In genomic region chr9:99575677-99576480, GRCm38 (mm10) we compare ENCODE assay signal across 8 mouse cellular contexts. TPM values are rescaled to one million over a fixed set of nuclear protein-coding genes. Genes with fewer than 3 reads are reported as not detected.
DNase-seq lines count a peak whose midpoint lies in the region; ATAC-seq and TF ChIP-seq lines count a peak whose summit lies in the region.

TSS of gene Dbr1 (plus strand) at chr9:99575799.

- peak within 1 kb of the TSS; percentile 74 for H3K27ac ChIP-seq in heart, embryonic 12.5 days (ENCODE audit: poor library complexity, severe bottlenecking)
- peak within 1 kb of the TSS; percentile 88 for H3K27ac ChIP-seq in kidney, postnatal 0 days
- H3K27ac ChIP-seq in liver, embryonic 11.5 days (ENCODE audit: low read depth, low read length), result peak within 1 kb of the TSS; percentile 76
- peak within 1 kb of the TSS; percentile 81; the same call in 1 of the 2 replicates for H3K27ac ChIP-seq in stomach, embryonic 14.5 days (ENCODE audit: low read length)

- ATAC-seq in erythroblast, adult 5-6 weeks (replicated peaks; ENCODE audit: low FRiP score, poor library complexity, severe bottlenecking), result peak; percentile 98
- peak; percentile 92 for ATAC-seq in heart, embryonic 12.5 days (ENCODE audit: insufficient number of reproducible peaks, low FRiP score)
- peak; percentile 95 for ATAC-seq in kidney, postnatal 0 days (replicated peaks; ENCODE audit: low FRiP score, low read depth)
- peak; percentile 95 for ATAC-seq in liver, embryonic 11.5 days (replicated peaks; ENCODE audit: low FRiP score)
- peak; percentile 92 for ATAC-seq in stomach, embryonic 14.5 days (ENCODE audit: insufficient number of reproducible peaks, insufficient read depth, low FRiP score, low read depth)

- H3K4me3 ChIP-seq in heart, embryonic 12.5 days, result peak within 1 kb of the TSS; percentile 73
- H3K4me3 ChIP-seq in kidney, postnatal 0 days (replicated peaks; ENCODE audit: low read depth, low read length), result peak within 1 kb of the TSS; percentile 92
- peak within 1 kb of the TSS; percentile 88 for H3K4me3 ChIP-seq in liver, embryonic 11.5 days (ENCODE audit: low read depth, low read length)
- peak within 1 kb of the TSS; percentile 87 for H3K4me3 ChIP-seq in stomach, embryonic 14.5 days (ENCODE audit: low read depth, low read length)

- H3K9me3 ChIP-seq in heart, embryonic 12.5 days (replicated peaks), result no peaks in the 10 kb centered on the region
- no peaks in the 10 kb centered on the region for H3K9me3 ChIP-seq in kidney, postnatal 0 days (replicated peaks; ENCODE audit: low read length)
- H3K9me3 ChIP-seq in liver, embryonic 11.5 days (ENCODE audit: control insufficient read depth, low read length), result no peaks in the 10 kb centered on the region
- no peaks in the 10 kb centered on the region for H3K9me3 ChIP-seq in stomach, embryonic 14.5 days (ENCODE audit: control insufficient read depth, low read depth, low read length)

- peaks cover 9% of the 10 kb centered on the region for H3K4me1 ChIP-seq in heart, embryonic 12.5 days (replicated peaks)
- H3K4me1 ChIP-seq in kidney, postnatal 0 days (replicated peaks; ENCODE audit: insufficient read depth, low read length), result peaks cover 3% of the 10 kb centered on the region; the same call in 1 of the 2 replicates
- peaks cover 9% of the 10 kb centered on the region for H3K4me1 ChIP-seq in liver, embryonic 11.5 days (replicated peaks; ENCODE audit: control insufficient read depth, insufficient read depth, low read length)
- peaks cover 4% of the 10 kb centered on the region; the same call in 1 of the 2 replicates for H3K4me1 ChIP-seq in stomach, embryonic 14.5 days (ENCODE audit: control insufficient read depth, insufficient read depth, low read length)

- peaks cover 3% of the 10 kb centered on the region; the same call in 1 of the 2 replicates for H3K27me3 ChIP-seq in heart, embryonic 12.5 days (replicated peaks)
- no peaks in the 10 kb centered on the region for H3K27me3 ChIP-seq in kidney, postnatal 0 days (ENCODE audit: insufficient read depth, low read length)
- H3K27me3 ChIP-seq in liver, embryonic 11.5 days (replicated peaks; ENCODE audit: control insufficient read depth, insufficient read depth, low read length), result no peaks in the 10 kb centered on the region
- H3K27me3 ChIP-seq in stomach, embryonic 14.5 days (ENCODE audit: control insufficient read depth, insufficient read depth, low read length), result no peaks in the 10 kb centered on the region

- TF ChIP-seq CTCF in kidney, postnatal 0 days (IDR thresholded peaks at IDR 0.05; ENCODE audit: low read depth), result no peak

- under 1% methylated on average over 57 of the region's 57 CpGs for WGBS in heart, embryonic 12.5 days
- WGBS in kidney, postnatal 0 days, result under 1% methylated on average over 56 of the region's 57 CpGs
- under 1% methylated on average over 57 of the region's 57 CpGs for WGBS in liver, embryonic 11.5 days
- WGBS in stomach, embryonic 14.5 days, result under 1% methylated on average over 57 of the region's 57 CpGs

- H3K36me3 ChIP-seq in heart, embryonic 12.5 days, result peaks cover 10% of the 10 kb centered on the region
- no peaks in the 10 kb centered on the region for H3K36me3 ChIP-seq in kidney, postnatal 0 days (ENCODE audit: insufficient read depth, low read length)
- H3K36me3 ChIP-seq in liver, embryonic 11.5 days (ENCODE audit: control insufficient read depth, insufficient read depth, low read length), result peaks cover 6% of the 10 kb centered on the region; the same call in 1 of the 2 replicates
- H3K36me3 ChIP-seq in stomach, embryonic 14.5 days (ENCODE audit: control insufficient read depth, insufficient read depth, low read length), result peaks cover 5% of the 10 kb centered on the region

- DNase-seq in B cell, adult 2 months, result peak; percentile 93
- DNase-seq in brain, adult 2 months (ENCODE audit: low read depth, low spot score), result peak; percentile 96
- peak; percentile 96 for DNase-seq in kidney, postnatal 0 days (ENCODE audit: low spot score)
- DNase-seq in liver, embryonic 11.5 days (ENCODE audit: low spot score), result peak; percentile 91
- DNase-seq in naive thymus-derived CD4-positive, alpha-beta T cell, adult 2 months (ENCODE audit: low read depth), result peak; percentile 93

- peak within 1 kb of the TSS; percentile 84 for H3K4me2 ChIP-seq in heart, embryonic 12.5 days
- peak within 1 kb of the TSS; percentile 86 for H3K4me2 ChIP-seq in kidney, postnatal 0 days (ENCODE audit: low read length)
- H3K4me2 ChIP-seq in liver, embryonic 11.5 days, result peak within 1 kb of the TSS; percentile 82
- peak within 1 kb of the TSS; percentile 45 for H3K4me2 ChIP-seq in stomach, embryonic 14.5 days (replicated peaks; ENCODE audit: low read depth, low read length)

- H3K9ac ChIP-seq in heart, embryonic 12.5 days, result peak within 1 kb of the TSS; percentile 91
- peak within 1 kb of the TSS; percentile 92 for H3K9ac ChIP-seq in kidney, postnatal 0 days (ENCODE audit: low read depth, low read length)
- H3K9ac ChIP-seq in liver, embryonic 11.5 days (ENCODE audit: low read depth, low read length), result peak within 1 kb of the TSS; percentile 95
- peak within 1 kb of the TSS; percentile 88 for H3K9ac ChIP-seq in stomach, embryonic 14.5 days (replicated peaks; ENCODE audit: low read depth, low read length)

RNA-seq across cellular contexts. Expression of gene Dbr1, which starts in this region (rescaled TPM):
- total RNA-seq in erythroblast, adult 5-6 weeks (2015; ENCODE audit: low replicate concordance), result 2.5 and 6.9 TPM in 2 replicates
- 11.2 and 14.5 TPM in 2 replicates for total RNA-seq in erythroblast, adult 5-6 weeks (2017; ENCODE audit: low replicate concordance)
- 18.4 and 20.4 TPM in 2 replicates for polyA plus RNA-seq in heart, embryonic 12.5 days (2016; fragmentation: Nextera tagmentation; extraction: Ambion mirVana)
- polyA plus RNA-seq in kidney, postnatal 0 days (2015; fragmentation: Nextera tagmentation; extraction: Ambion mirVana), result 17.0 and 21.2 TPM in 2 replicates
- 36.5 and 39.7 TPM in 2 replicates for polyA plus RNA-seq in liver, embryonic 11.5 days (2014; fragmentation: Nextera tagmentation; extraction: Ambion mirVana)
- 24.5 and 26.1 TPM in 2 replicates for polyA plus RNA-seq in stomach, embryonic 14.5 days (2014; fragmentation: Nextera tagmentation; extraction: Ambion mirVana)

Comparison
In these comparisons a context has a peak if more than half of its experiments do, and no peak if none do; other contexts are left out.
1. Peak in every context shown above with its lines: DNase-seq, ATAC-seq, H3K4me3 ChIP-seq and H3K27ac ChIP-seq.